Mouse (Mus musculus) heart, postnatal 14 days (tissue): ENCODE measurements around the gene Wdr12. TPM values are rescaled to one million over a fixed set of nuclear protein-coding genes. Genes with fewer than 3 reads are reported as not detected.

Source experiments
- total RNA-seq, 2 experiments: library from RNA; stranded (reverse); gene quantifications; 2 replicates each; pipeline ENCODE4 v1.2.3; 2021

The Wdr12 gene
- total RNA-seq, 2 experiments from 2014 or later = 9.3 to 10.9 TPM

Other genes starting within 250 kb of the Wdr12 start
- gene Fam117b, start 185.6 kb downstream of the Wdr12 start, total RNA-seq = 10 to 100 TPM; 29.3 to 30.3 TPM
- 1 to 10 TPM in 1 of 2 experiments, under 1 TPM in 1; 0.53 to 1.2 TPM for gene Ica1l, start 55.5 kb downstream of the Wdr12 start, total RNA-seq
- 1 to 10 TPM; 6.6 to 9.3 TPM for gene Carf, start 398 bp downstream of the Wdr12 start, total RNA-seq
- 10 to 100 TPM; 48.7 to 52.1 TPM for gene Nbeal1, start 82.0 kb upstream of the Wdr12 start, total RNA-seq
- gene Cyp20a1, start 244.7 kb upstream of the Wdr12 start, total RNA-seq = 10 to 100 TPM; 10.6 to 14.1 TPM